Mouse (Mus musculus): ENCODE data around the gene Hist1h2bj.
"Not testable (repeated sequence)": the region's sequence is repeated elsewhere in the genome, so short reads cannot be mapped to it uniquely, and the experiment has no call there.

Gene Hist1h2bj

DNA sequence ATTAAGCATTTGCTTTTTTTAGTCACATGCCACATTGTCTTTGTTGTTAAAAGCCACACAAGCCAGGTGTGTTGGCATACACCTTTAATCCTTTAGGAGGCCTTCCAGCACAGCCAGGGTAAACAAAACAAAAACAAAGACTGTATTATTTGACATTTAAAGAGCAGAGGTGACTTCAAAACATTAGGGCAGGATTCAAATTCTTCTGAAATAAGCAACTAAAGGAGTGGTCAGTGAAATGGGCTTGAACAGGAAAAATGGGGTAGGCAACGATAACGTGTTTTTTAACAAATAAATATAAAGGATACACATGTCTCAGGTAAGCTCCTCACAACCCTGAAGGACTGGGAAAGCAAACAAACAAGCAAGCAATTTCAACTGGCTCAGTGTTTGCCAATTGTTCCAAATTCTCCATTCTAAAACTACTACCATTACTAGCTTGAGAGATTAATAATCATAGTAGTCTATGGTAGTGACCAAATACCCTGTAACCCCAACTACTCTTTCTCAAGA is 3.0 kb upstream of the Hist1h2bj start:
- DNase-seq (ENCODE audit: low read depth, low spot score) = no peak

GRCm38 (mm10) chr13:22040464-22041141 is 2.4 kb upstream of the Hist1h2bj start:
- peak; percentile 84 for DNase-seq (ENCODE audit: low read depth, low spot score)

DNA sequence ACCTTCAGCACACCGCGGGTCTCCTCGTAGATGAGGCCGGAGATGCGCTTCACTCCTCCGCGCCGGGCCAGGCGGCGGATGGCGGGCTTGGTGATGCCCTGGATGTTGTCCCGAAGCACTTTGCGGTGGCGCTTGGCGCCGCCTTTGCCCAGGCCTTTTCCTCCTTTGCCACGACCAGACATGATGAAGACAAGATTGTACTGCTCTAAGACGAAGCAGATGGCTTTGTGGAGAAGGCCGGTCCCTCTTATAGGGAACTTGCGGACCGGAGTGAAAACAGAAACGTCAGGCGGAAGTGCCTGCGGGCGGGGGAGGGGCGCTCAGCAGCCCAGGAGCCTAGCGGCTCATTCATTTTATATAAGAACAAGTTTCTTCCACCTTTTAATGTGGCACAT is 1.9 kb upstream of the Hist1h2bj start, which contains the start of gene Hist1h4i:
Gene Hist1h4i (minus strand): TSS at position 221 of the 395 bp plus-strand sequence.
- peak; percentile 96 for DNase-seq (ENCODE audit: low read depth, low spot score)

- DNase-seq (ENCODE audit: low read depth, low spot score) = peak; percentile 66
These were observed 1.1 kb upstream of the Hist1h2bj start for GRCm38 (mm10) chr13:22041651-22042567.

DNA sequence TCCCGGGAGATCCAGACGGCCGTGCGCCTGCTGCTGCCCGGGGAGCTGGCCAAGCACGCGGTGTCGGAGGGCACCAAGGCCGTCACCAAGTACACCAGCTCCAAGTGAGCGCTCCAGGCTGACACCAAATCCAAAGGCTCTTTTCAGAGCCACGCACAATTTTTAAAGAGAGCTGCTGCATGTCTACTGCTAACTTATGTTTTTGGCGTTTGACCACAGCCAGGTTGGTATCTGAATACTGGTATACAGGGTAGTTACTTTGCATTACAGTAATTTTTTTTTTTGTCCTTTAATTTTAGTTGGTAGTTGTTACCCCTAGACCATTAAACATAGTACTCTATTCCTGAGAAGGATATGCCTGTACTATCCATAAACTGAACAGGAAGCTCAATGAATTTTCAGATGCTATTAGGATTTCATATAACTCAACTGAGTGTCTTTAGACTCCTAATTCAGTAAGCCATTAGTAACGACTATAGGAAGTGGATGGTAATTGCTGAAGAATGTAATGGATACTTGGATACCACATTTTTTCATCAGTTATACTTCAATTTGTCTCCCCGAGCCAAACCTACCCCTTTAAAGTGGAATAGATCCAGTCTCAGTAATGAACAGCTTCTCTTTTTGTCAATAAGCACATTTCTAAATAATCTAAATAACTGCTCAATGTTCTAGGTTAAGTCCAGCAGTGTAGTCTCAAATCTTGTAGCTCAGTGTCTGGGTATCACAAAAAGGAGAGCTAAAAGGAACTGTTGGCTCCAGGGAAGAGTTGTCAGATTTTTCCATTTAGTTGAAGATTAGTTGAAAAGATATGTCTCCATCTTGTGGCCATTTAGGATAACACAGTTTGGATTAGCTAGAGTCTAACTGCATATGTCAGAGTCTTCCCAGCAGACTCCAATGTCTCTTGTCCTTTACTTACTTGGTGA is 753 bp downstream of the Hist1h2bj start:
- DNase-seq (ENCODE audit: low read depth, low spot score) = peak; percentile 88

DNA sequence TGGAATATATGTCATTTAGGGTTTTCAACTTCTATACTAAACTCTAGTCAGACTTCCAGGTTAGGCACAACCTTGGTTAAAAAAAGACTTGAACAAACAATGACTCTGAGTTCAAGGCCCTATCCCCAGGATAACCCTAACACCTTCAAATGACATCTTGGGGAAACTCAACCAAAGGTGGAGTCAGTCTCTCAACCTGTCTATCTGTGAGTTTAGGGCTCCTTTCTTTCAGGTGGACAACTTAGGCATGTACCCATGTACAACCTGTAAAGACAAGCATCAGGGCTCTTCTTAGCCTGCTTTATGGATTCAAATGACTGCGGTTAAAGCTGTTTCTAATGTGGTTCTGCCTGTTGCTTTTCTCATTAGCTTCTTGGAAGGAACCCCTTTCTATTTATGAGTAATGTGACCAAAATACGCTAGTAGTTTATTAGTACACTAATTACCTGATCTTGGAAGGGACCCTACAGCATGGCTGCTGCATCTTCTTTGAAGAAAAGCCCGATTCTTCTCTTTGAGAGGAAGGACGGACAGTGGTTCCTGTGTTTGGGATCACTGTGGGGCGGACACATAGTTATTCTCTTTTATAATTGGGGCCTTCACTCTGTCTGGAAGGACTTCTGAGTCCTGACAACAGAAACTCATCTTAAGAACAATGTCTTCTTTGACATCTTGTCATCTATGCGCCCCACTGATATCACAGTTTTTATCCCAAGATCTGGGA is 1.6 kb downstream of the Hist1h2bj start:
- no peak for DNase-seq (ENCODE audit: low read depth, low spot score)

- DNase-seq (ENCODE audit: low read depth, low spot score) = no peak
These were observed 2.3 kb downstream of the Hist1h2bj start for GRCm38 (mm10) chr13:22045311-22045710.

- no peak for DNase-seq (ENCODE audit: low read depth, low spot score)
These were observed 6.0 kb downstream of the Hist1h2bj start for GRCm38 (mm10) chr13:22049041-22049440.

- DNase-seq (ENCODE audit: low read depth, low spot score) = peak; percentile 94
These were observed 6.9 kb downstream of the Hist1h2bj start for GRCm38 (mm10) chr13:22049737-22050440.

DNA sequence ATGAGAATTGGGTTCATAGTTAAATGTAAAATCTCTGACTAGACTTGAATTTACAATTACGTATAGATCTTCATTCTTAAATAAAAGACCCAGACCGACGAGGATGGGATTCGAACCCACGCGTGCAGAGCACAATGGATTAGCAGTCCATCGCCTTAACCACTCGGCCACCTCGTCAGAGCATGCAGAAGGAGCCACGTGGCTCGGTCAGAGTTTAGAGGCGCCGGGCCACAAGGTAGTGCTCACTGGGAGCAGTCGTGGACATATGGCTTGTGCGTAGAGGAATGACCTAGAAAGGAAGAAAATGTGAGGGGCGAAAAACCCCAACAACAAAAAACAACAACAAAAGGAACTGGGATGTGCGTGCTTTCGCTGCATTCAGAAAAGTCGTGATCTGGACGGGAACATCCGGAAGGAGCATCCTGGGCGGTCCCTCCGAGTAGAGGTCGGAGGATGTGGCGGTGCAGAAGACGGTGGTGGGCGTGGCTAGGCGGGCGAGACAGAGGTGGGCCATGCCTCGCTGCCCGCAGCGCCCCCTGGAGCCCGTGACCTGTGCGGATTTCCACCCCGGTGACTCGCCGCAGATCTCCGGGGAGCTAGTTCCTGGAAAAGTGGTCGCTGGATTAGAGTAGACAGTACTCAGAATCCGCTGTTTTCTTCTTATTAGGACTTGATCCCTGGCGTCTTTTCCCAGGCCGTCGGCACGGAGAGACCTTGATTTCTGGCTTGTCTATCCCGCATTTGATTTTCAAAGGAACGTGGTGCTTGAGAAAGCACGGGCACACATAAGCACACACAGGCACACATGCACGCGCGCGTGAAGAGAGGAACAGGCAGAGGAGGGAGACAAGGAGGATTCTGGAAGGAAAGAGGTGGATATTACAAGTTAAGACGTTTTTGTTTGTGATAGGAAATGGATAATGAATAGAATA is 7.8 kb downstream of the Hist1h2bj start:
- DNase-seq (ENCODE audit: low read depth, low spot score) = peak; percentile 97

DNA sequence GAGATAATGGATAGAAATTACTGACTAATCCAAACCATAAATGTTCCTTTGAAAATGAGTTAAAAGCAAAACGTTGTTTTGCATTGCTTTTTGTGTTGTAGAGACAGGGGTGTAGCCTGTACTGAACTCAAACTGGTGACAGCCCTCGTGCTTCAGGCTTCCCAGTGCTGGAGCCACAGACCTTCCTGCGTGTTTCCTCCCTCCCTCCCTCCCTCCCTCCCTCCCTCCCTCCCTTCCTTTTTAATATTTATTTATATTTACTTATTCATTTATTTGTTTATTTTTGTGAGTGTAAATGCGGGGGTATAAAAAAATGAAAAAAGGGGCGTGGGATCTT is 8.5 kb downstream of the Hist1h2bj start:
- no peak for DNase-seq (ENCODE audit: low read depth, low spot score)

- no peak for DNase-seq (ENCODE audit: low read depth, low spot score)
These were observed 10.7 kb downstream of the Hist1h2bj start for GRCm38 (mm10) chr13:22053754-22054153.

GRCm38 (mm10) chr13:22061422-22061821 is 18.4 kb downstream of the Hist1h2bj start:
- no peak for DNase-seq (ENCODE audit: low read depth, low spot score)

- no peak for DNase-seq (ENCODE audit: low read depth, low spot score)
These were observed 20.5 kb downstream of the Hist1h2bj start for GRCm38 (mm10) chr13:22063468-22063867.

DNA sequence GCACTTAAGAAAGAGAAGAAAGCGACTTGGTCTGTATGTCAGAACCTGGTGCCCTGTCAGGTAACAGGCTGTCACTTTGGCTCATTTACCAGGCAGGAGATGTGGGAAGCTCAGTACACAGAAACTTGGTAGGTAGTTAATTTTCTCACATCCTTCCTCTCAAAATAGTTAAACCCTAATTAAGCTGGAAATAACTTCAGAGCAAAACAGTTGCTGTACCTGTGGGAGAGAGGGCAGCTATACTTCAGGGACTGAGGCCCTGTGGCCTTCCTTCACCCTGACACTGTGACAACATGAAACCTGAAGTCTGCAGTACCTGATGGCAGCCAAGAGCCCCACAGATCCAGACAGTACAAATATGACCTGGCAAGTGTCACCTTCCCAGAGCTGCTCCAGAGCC is 41.1 kb downstream of the Hist1h2bj start, which contains the start of gene Vmn1r188:
Gene Vmn1r188 (plus strand): TSS at position 301 of the 400 bp plus-strand sequence.
- not testable (repeated sequence) for DNase-seq (ENCODE audit: low read depth, low spot score)
